Mouse (Mus musculus) hematopoietic stem cell, adult 5-6 weeks (primary cell): ENCODE measurements around the gene Sgf29. TPM values are rescaled to one million over a fixed set of nuclear protein-coding genes. Genes with fewer than 3 reads are reported as not detected.
"Not testable (repeated sequence)": the region's sequence is repeated elsewhere in the genome, so short reads cannot be mapped to it uniquely, and the experiment has no call there.

Experiments used
- ATAC-seq, 2 experiments: fragments of 125-278 bp in 1 of 2; replicated peaks in 1 of 2; 2 replicates each; pipeline ENCODE4 v1.8.0; 2016 to 2017; ENCODE audit warnings: inconsistent platforms in 2 of 2, mild to moderate bottlenecking in 2 of 2, moderate number of reproducible peaks in 2 of 2, low read depth in 1 of 2, moderate TSS enrichment in 1 of 2; ENCODE audit not compliant: low FRiP score in 2 of 2, poor library complexity in 2 of 2, severe bottlenecking in 2 of 2, insufficient read depth in 1 of 2, low TSS enrichment in 1 of 2
- total RNA-seq: library from RNA; stranded (forward); fragments of 172-1452, 232-1000 nt; gene quantifications from 2 replicates; pipeline ENCODE4 v1.2.3, GENCODE M21; 2017

Gene Sgf29
- total RNA-seq, 1 experiment from 2014 or later, result 46.9 TPM

GRCm38 (mm10) chr7:126630824-126631518, 18.1 kb upstream of the Sgf29 start, which contains the start of gene Nupr1:
Nupr1 (minus strand) TSS chr7:126630861.
- no peak for ATAC-seq

- no peak for ATAC-seq
Observed at GRCm38 (mm10) chr7:126632478-126632877, 16.6 kb upstream of the Sgf29 start.

- ATAC-seq, result no peak
Observed at GRCm38 (mm10) chr7:126635375-126635774, 13.7 kb upstream of the Sgf29 start.

- peak; percentile 57 to 64; a peak in 3 of 4 replicates for ATAC-seq
Observed at GRCm38 (mm10) chr7:126636733-126637520, 12.2 kb upstream of the Sgf29 start.

GRCm38 (mm10) chr7:126642545-126643243, 6.4 kb upstream of the Sgf29 start:
- no peak for ATAC-seq

- ATAC-seq, result not testable (repeated sequence)
Observed at GRCm38 (mm10) chr7:126643244-126643617, 5.9 kb upstream of the Sgf29 start.

GRCm38 (mm10) chr7:126644345-126644744, 4.8 kb upstream of the Sgf29 start:
- no peak for ATAC-seq

- ATAC-seq, result no peak
Observed at GRCm38 (mm10) chr7:126644914-126645313, 4.2 kb upstream of the Sgf29 start.

- no peak for ATAC-seq
Observed at GRCm38 (mm10) chr7:126645708-126646107, 3.4 kb upstream of the Sgf29 start.

- no peak for ATAC-seq
Observed at GRCm38 (mm10) chr7:126648486-126648885, 623 bp upstream of the Sgf29 start.

- ATAC-seq, result no peak
Observed at GRCm38 (mm10) chr7:126650852-126651251, 1.7 kb downstream of the Sgf29 start.

GRCm38 (mm10) chr7:126653991-126654390, 4.9 kb downstream of the Sgf29 start:
- no peak for ATAC-seq

- ATAC-seq, result peak; percentile 95 to 97
Observed at GRCm38 (mm10) chr7:126655695-126656094, 6.6 kb downstream of the Sgf29 start.

- ATAC-seq, result no peak
Observed at GRCm38 (mm10) chr7:126657522-126657921, 8.4 kb downstream of the Sgf29 start.

- ATAC-seq, result no peak
Observed at GRCm38 (mm10) chr7:126659771-126660170, 10.7 kb downstream of the Sgf29 start.

- peak; percentile 53 to 81 for ATAC-seq
Observed at GRCm38 (mm10) chr7:126663646-126664045, 14.5 kb downstream of the Sgf29 start.

GRCm38 (mm10) chr7:126665269-126665668, 16.2 kb downstream of the Sgf29 start:
- ATAC-seq, result no peak

- no peak for ATAC-seq
Observed at GRCm38 (mm10) chr7:126667495-126668090, 18.5 kb downstream of the Sgf29 start.
